Mouse (Mus musculus) cerebellum, adult 2 months (tissue): ENCODE measurements around the gene Asf1b.
"Not testable (repeated sequence)": the region's sequence is repeated elsewhere in the genome, so short reads cannot be mapped to it uniquely, and the experiment has no call there.

Experiments
- CTCF ChIP-seq: fragments of 200-500 bp; IDR thresholded peaks from 2 replicates; pipeline ENCODE4 v1.5.1; 2011; ENCODE audit warnings: low read depth, mild to moderate bottlenecking, control low read depth, low read length, moderate library complexity, borderline replicate concordance; ENCODE audit not compliant: insufficient read depth
- POLR2A ChIP-seq: fragments of 200-500 bp; IDR thresholded peaks from 2 replicates; pipeline ENCODE4 v1.6.1; 2011; ENCODE audit warnings: low read length, control low read depth, borderline replicate concordance; ENCODE audit not compliant: insufficient read depth

GRCm38 (mm10) chr8:84005502-84005901 lies 50.2 kb downstream of the Asf1b start:
- TF ChIP-seq POLR2A, CTCF: not testable (repeated sequence)
